Mouse (Mus musculus) neural tube, embryonic 15.5 days (tissue): ENCODE measurements around the gene Mstn. TPM values are rescaled to one million over a fixed set of nuclear protein-coding genes. Genes with fewer than 3 reads are reported as not detected.

Experiments used
- ATAC-seq: fragments of 200-750 bp; cut with Nextera tagmentation; 2 replicates; pipeline ENCODE4 v1.8.0; 2017; ENCODE audit warnings: mild to moderate bottlenecking, moderate TSS enrichment, moderate library complexity; ENCODE audit not compliant: low FRiP score
- H3K27ac ChIP-seq: fragments of 300-500 bp; sonication (generic); replicated peaks from 2 replicates; pipeline ENCODE4 v1.5.1; 2015; ENCODE audit warnings: mild to moderate bottlenecking, inconsistent platforms
- H3K27me3 ChIP-seq: fragments of 300-500 bp; sonication (generic); replicated peaks from 2 replicates; pipeline ENCODE4 v1.6.1; 2015; ENCODE audit warnings: inconsistent platforms
- H3K36me3 ChIP-seq: fragments of 300-500 bp; sonication (generic); 2 replicates; pipeline ENCODE4 v1.6.1; 2015; ENCODE audit warnings: inconsistent platforms
- H3K4me1 ChIP-seq: fragments of 300-500 bp; sonication (generic); 2 replicates; pipeline ENCODE4 v1.6.1; 2015; ENCODE audit warnings: inconsistent platforms
- H3K4me2 ChIP-seq: fragments of 300-500 bp; sonication (generic); 2 replicates; pipeline ENCODE4 v1.6.1; 2015; ENCODE audit warnings: inconsistent platforms, mild to moderate bottlenecking, moderate library complexity
- H3K4me3 ChIP-seq: fragments of 300-500 bp; sonication (generic); replicated peaks from 2 replicates; pipeline ENCODE4 v1.5.1; 2015; ENCODE audit warnings: mild to moderate bottlenecking, inconsistent platforms
- H3K9ac ChIP-seq: fragments of 300-500 bp; sonication (generic); replicated peaks from 2 replicates; pipeline ENCODE4 v1.6.1; 2015; ENCODE audit warnings: mild to moderate bottlenecking, inconsistent platforms
- H3K9me3 ChIP-seq: fragments of 300-500 bp; sonication (generic); replicated peaks from 2 replicates; pipeline ENCODE4 v1.6.1; 2016; ENCODE audit warnings: inconsistent platforms
- WGBS: fragments of 180-500 bp; shearing (Covaris S2); methylation state at CpG from one replicate; pipeline ENCODE4 v1.1.7; 2015; ENCODE audit warnings: mixed read lengths; 5-methylcytosine and 5-hydroxymethylcytosine counted together
- polyA plus RNA-seq: library from polyadenylated mRNA; unstranded; fragments of >200 nt; fragmentation: Nextera tagmentation; extraction: Ambion mirVana; gene quantifications from 2 replicates; pipeline ENCODE4 v1.2.1, GENCODE M21; 2015

Mstn gene
- 0.74 and 0.81 TPM in 2 replicates for polyA plus RNA-seq

DNA sequence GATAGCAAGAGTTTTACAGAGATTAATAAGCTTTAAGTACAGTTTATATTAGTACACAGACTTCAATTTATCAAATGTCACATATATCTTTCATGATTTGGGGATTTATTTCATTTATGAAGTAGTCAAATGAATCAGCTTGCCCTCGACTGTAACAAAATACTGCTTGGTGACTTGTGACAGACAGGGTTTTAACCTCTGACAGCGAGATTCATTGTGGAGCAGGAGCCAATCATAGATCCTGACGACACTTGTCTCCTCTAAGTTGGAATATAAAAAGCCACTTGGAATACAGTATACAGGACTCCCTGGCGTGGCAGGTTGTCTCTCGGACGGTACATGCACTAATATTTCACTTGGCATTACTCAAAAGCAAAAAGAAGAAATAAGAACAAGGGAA is at the start of gene Mstn:
Gene Mstn (plus strand): TSS at position 301 of the 400 bp plus-strand sequence.
- ATAC-seq: no peak
- Histone ChIP-seq H3K27ac (no peak within 1 kb of the TSS), H3K27me3 (no peaks in the 10 kb centered on the region), H3K36me3 (no peaks in the 10 kb centered on the region), H3K4me1 (peaks cover 8% of the 10 kb centered on the region), H3K4me2 (peak within 1 kb of the TSS; percentile 34), H3K4me3 (no peak within 1 kb of the TSS), H3K9me3 (no peaks in the 10 kb centered on the region), H3K9ac (no peak within 1 kb of the TSS)
- 59% methylated on average over 6 of the region's 6 CpGs for WGBS

DNA sequence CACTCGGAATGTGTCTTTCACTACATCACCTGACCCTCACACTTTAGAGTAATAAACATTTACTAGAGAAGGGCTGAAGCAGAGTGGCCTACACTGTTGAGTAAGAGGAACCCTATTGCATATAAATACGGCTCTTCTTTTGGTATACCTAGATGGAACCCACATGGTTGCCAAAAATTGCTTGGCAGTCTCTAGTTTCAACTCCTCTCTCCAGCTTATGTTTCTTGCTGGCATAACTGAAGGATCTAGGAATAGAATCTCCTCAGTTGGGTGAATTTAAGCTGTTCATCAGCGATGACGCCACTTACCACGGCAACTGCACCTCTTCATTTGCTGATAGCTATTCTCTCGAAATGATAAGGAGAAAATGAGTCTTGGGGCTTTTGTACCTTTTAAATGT is 46.7 kb upstream of the Mstn start:
- WGBS: 89% methylated on average over 6 of the region's 6 CpGs
- Histone ChIP-seq H3K9ac (no peak overlapping the region), H3K27ac (no peak overlapping the region), H3K27me3 (no peaks in the 10 kb centered on the region), H3K4me3 (no peak overlapping the region), H3K36me3 (no peaks in the 10 kb centered on the region), H3K4me1 (no peaks in the 10 kb centered on the region), H3K9me3 (no peaks in the 10 kb centered on the region), H3K4me2 (no peak overlapping the region)
- ATAC-seq: no peak

DNA sequence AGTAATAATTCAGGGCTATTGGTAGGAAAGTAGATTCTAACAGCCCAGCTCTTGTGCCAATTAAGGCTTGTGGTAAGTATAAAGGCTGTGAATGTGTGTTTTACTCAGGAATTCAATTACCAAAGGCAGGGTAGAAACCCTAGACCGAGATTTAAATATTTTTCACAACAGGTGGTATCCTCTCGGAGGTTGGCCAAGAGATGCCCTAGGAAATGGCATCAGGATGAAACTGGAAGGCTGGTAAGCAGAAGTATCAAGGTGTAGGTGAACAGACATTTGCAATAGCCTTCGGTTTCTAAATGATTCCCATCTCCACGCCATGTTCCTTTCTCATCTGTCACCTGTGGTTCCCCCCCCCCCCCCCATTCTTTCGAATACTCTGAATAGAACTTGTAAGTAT is 45.8 kb upstream of the Mstn start:
- Histone ChIP-seq H3K27ac (no peak overlapping the region), H3K4me3 (no peak overlapping the region), H3K4me1 (no peaks in the 10 kb centered on the region), H3K27me3 (no peaks in the 10 kb centered on the region), H3K9me3 (no peaks in the 10 kb centered on the region), H3K36me3 (no peaks in the 10 kb centered on the region), H3K4me2 (no peak overlapping the region), H3K9ac (no peak overlapping the region)
- no peak for ATAC-seq
- WGBS: 72% methylated on average over 5 of the region's 5 CpGs

DNA sequence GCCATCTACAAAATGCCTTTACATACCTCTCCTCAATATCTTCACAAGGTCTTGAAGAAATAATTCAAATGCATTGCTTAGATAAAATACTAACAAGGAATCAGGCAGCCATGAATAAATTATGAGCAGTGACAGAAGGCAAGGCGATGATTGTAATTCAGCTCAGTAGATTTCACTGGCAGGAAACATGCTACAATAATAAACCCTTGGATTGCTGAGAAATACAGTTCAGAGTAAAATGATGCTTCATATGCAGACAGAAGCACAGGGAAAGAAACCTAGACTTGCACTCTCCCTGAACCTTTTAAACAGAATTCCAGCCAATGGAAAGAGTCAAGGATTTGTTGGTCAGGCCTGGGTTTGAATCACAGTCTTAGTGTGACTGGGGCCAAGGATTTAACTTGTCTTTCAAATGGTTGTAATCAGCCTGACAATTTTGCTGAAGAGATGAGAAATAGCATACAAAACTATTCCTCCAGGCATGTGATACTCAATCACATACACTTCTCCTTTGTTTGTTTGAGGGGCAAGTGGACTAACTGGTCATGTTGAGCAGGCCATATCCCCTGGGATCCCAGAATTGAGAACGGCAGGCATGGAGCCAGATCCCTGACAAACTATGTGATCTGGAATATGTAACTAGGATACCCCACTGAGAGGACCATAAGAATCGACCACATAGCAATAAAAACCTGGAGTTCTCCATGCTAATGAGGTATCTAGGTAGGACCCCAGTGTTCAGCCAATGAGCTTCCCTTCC is 42.5 kb upstream of the Mstn start:
- no peaks in the 10 kb centered on the region for H3K4me1 ChIP-seq
- H3K27ac ChIP-seq: no peak overlapping the region
- H3K27me3 ChIP-seq: no peaks in the 10 kb centered on the region
- H3K9me3 ChIP-seq: no peaks in the 10 kb centered on the region
- no peak for ATAC-seq
- no peak overlapping the region for H3K4me3 ChIP-seq
- no peaks in the 10 kb centered on the region for H3K36me3 ChIP-seq
- no peak overlapping the region for H3K9ac ChIP-seq
- 49% methylated on average over 3 of the region's 3 CpGs for WGBS
- H3K4me2 ChIP-seq: no peak overlapping the region

DNA sequence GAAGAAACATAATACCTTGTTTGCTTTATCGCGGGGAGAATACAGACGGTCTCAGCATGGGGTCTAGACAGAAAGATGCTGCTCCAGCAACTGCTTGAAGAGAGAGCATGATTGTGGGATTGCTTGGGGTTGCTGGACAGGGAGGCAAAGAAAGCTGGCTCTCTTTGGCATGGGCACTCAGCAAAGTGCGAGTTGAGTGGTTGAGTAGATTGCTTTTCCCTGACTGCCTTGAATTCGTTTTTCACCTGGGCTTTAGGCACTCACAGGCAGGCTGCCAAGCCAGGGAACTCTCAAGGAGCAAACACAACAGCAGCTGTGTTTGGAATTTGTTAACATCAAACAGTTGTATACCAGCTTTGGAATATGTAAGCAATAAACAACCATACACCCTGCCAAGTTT is 41.4 kb upstream of the Mstn start, which contains the start of gene 1700019D03Rik:
Gene 1700019D03Rik (minus strand): TSS at position 101 of the 400 bp plus-strand sequence.
- Histone ChIP-seq H3K27me3 (no peaks in the 10 kb centered on the region), H3K27ac (no peak within 1 kb of the TSS), H3K9ac (no peak within 1 kb of the TSS), H3K4me1 (no peaks in the 10 kb centered on the region), H3K36me3 (no peaks in the 10 kb centered on the region), H3K4me3 (no peak within 1 kb of the TSS), H3K4me2 (no peak within 1 kb of the TSS), H3K9me3 (no peaks in the 10 kb centered on the region)
- 78% methylated on average over 5 of the region's 5 CpGs for WGBS
- ATAC-seq: no peak

DNA sequence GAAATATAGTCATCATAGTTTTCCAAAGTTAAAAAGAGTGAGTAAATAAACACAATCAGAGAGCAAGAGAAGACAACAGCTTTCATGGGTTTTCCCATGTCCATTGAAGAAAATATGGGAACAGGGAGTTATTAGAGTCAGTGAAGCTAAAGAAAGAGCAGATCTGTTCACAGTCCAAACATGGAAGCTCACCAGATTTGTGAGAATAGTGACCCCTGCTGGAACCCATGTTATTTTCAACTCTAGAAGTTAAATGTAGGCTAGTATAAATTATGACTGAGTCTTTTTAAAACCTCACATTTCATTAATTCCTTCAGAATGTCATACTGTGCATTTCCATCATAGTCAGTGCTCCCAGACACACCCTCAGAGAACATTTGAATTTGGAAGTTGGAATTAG is 28.9 kb upstream of the Mstn start:
- H3K36me3 ChIP-seq: no peaks in the 10 kb centered on the region
- no peaks in the 10 kb centered on the region for H3K9me3 ChIP-seq
- ATAC-seq: no peak
- H3K27ac ChIP-seq: no peak overlapping the region
- no peak overlapping the region for H3K4me3 ChIP-seq
- no peak overlapping the region for H3K4me2 ChIP-seq
- H3K9ac ChIP-seq: no peak overlapping the region
- H3K27me3 ChIP-seq: no peaks in the 10 kb centered on the region
- H3K4me1 ChIP-seq: no peaks in the 10 kb centered on the region

DNA sequence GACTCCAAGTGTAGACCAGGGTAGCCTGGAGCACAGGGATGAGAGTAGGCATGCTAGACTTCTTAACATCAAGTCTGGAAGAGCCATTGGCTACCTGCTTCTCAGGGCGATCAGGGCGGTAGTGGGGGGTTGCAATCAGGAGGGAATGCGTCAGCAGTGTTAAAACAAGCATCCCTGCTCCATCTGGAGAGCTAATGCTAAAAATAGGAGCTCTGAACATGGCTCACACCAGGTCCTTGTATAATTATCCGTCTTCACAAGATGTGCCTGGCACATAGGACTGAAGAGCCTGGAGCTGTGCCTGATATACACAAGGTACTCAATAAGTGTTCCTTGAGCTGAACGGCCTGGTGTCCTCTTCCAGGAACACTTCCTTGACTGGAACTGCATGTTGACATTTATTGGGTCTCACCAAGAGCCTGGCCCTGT is 24.0 kb upstream of the Mstn start:
- WGBS: 89% methylated on average over 5 of the region's 5 CpGs
- no peak overlapping the region for H3K4me2 ChIP-seq
- no peaks in the 10 kb centered on the region for H3K4me1 ChIP-seq
- no peaks in the 10 kb centered on the region for H3K27me3 ChIP-seq
- no peak overlapping the region for H3K4me3 ChIP-seq
- H3K9ac ChIP-seq: no peak overlapping the region
- H3K9me3 ChIP-seq: no peaks in the 10 kb centered on the region
- H3K27ac ChIP-seq: no peak overlapping the region
- ATAC-seq: no peak
- H3K36me3 ChIP-seq: no peaks in the 10 kb centered on the region

DNA sequence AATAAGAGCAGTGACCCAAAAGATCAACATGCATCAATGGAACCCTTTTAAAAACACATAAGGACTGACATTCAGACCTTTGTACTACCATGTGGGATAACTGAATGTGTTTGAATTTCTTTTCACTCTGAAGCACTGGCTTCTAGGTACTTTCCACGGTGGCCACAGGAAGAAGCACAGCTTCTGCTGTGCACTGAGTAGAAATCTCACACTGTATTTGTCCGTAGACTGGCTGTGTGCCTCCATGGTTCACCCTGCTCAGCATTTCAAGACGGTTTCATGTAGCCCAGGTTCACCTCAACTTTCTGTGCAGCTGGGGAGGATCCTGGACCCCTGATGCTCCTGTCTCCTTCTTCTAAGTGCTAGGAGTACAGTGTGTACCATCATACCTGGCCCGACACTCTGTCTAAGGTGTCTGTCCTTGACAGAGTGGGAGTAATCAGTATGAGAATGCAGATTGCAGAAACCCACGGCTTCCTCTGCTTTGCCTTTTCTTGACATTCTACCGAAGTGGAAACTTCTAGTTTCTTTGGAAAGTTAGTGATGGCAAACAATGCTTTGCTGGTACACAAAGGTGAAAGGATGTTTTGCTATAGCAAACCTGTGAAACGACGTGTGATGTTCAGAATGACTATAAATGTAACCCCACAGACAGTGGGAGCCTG is 11.5 kb upstream of the Mstn start:
- H3K4me3 ChIP-seq: no peak overlapping the region
- no peaks in the 10 kb centered on the region for H3K27me3 ChIP-seq
- 80% methylated on average over 8 of the region's 8 CpGs for WGBS
- no peaks in the 10 kb centered on the region for H3K9me3 ChIP-seq
- H3K36me3 ChIP-seq: no peaks in the 10 kb centered on the region
- H3K4me2 ChIP-seq: no peak overlapping the region
- ATAC-seq: no peak
- no peaks in the 10 kb centered on the region for H3K4me1 ChIP-seq
- H3K27ac ChIP-seq: no peak overlapping the region
- no peak overlapping the region for H3K9ac ChIP-seq

DNA sequence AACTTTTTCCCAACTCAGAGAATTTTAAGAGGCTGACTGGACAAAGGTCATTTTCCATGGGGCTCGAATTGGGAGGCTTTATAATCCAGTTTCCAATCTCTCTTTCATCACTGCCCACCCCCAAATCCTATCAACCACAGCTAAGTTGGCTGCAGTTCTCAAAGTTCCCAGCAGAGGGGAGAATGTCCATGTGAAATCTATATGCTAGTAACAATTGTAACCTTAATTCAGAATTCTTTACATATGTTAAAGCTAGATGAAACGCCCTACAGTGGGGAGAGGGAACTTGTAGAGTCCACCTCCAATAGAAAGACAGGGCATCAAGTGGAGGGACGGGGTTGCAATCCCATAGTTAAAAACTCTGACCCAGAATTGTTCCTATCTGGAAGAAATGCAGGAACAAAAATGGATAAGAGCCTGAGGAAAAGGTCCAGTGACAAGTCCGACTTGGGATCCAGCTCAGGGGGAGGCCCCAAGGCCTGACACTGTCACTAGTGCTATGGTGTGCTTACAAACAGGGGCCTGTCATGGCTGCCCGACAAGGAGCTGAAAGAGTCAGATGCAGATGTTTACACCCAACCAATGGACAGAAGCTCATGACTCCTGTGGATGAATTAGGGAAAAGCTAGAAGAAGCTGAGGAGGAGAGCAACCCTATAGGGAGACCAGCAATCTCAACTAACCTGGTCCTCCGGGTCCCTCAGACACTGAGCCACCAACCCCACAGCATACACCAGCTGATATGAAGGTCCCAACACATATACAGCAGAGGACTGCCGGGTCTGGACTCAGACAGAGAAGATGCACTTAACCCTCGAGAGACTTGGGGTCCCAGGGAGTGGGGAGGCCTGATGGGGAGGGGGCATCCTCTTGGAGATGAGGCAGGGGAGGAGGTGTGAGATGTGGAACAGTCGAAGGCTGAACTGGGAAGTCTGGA is 8.1 kb upstream of the Mstn start:
- no peaks in the 10 kb centered on the region for H3K9me3 ChIP-seq
- no peak overlapping the region for H3K9ac ChIP-seq
- ATAC-seq: peak; percentile 76
- no peaks in the 10 kb centered on the region for H3K27me3 ChIP-seq
- H3K4me1 ChIP-seq: no peaks in the 10 kb centered on the region
- H3K36me3 ChIP-seq: no peaks in the 10 kb centered on the region
- H3K4me2 ChIP-seq: no peak overlapping the region
- no peak overlapping the region for H3K4me3 ChIP-seq
- no peak overlapping the region for H3K27ac ChIP-seq
- WGBS: 52% methylated on average over 9 of the region's 9 CpGs

DNA sequence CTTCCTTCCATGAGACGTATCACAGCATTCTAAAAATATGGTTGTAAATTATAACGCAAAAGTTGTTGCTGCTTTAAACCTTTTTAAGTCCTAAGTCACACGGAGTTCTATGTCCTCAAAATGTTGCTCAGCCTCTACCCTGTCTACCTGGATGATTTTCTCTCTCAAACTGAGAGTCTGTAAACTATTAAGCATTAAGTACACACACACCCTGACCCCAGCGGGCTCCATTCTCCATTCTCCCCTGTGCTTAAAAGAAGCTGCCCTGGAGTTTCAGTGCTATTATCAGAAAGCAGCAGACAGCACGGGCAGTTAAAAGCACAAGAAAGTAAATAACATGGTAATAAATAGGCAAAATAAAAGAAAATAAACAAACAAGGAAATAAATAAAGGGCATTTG is 2.3 kb upstream of the Mstn start:
- ATAC-seq: no peak
- H3K27me3 ChIP-seq: no peaks in the 10 kb centered on the region
- H3K4me2 ChIP-seq: no peak overlapping the region
- peaks cover 8% of the 10 kb centered on the region for H3K4me1 ChIP-seq
- H3K36me3 ChIP-seq: no peaks in the 10 kb centered on the region
- H3K9ac ChIP-seq: no peak overlapping the region
- H3K27ac ChIP-seq: no peak overlapping the region
- WGBS: 63% methylated on average over 5 of the region's 5 CpGs
- H3K9me3 ChIP-seq: no peaks in the 10 kb centered on the region
- no peak overlapping the region for H3K4me3 ChIP-seq

DNA sequence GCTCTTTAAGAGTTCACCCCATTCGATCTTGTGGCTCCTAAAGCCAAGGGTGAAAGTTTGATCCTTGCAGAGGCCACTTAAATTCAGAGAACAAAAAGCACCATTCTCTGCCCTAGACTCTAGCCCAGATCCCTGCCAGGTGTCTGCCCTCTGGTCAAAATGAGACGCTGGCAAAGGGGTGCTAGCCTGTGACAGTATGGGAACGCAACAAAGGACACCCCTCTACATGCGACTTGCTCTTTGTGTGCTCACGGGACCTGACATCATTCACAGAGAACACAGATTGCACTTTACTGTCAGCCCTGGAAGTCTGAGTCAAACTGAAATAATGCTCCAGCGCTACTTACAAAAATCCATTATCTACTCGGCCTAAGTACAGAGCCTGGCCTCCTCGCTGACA is 941 bp upstream of the Mstn start:
- Histone ChIP-seq H3K36me3 (no peaks in the 10 kb centered on the region), H3K4me3 (no peak overlapping the region), H3K9me3 (no peaks in the 10 kb centered on the region), H3K9ac (no peak overlapping the region), H3K27ac (no peak overlapping the region), H3K4me2 (no peak overlapping the region), H3K27me3 (no peaks in the 10 kb centered on the region), H3K4me1 (peaks cover 8% of the 10 kb centered on the region)
- no peak for ATAC-seq
- WGBS: 25% methylated on average over 8 of the region's 8 CpGs
